Mouse (Mus musculus): Measurements from ENCODE around the gene Cnrip1. TPM values are rescaled to one million over a fixed set of nuclear protein-coding genes. Genes with fewer than 3 reads are reported as not detected.
"Not testable (repeated sequence)": the region's sequence is repeated elsewhere in the genome, so short reads cannot be mapped to it uniquely, and the experiment has no call there.

The Cnrip1 gene
- total RNA-seq (2017), result 3.8 and 5.7 TPM in 2 replicates

GRCm38 (mm10) chr11:17051545-17052475, at the start of gene Cnrip1, which contains the start of gene Plek:
Gene Cnrip1 (plus strand): TSS chr11:17051586.
Gene Plek (minus strand): TSS chr11:17052381.
- ATAC-seq (replicated peaks; ENCODE audit: low read depth, poor library complexity, severe bottlenecking), result peak; percentile 86

GRCm38 (mm10) chr11:17002739-17003373, 48.5 kb upstream of the Cnrip1 start:
- peak; percentile 29 for ATAC-seq (replicated peaks; ENCODE audit: low read depth, poor library complexity, severe bottlenecking)

DNA sequence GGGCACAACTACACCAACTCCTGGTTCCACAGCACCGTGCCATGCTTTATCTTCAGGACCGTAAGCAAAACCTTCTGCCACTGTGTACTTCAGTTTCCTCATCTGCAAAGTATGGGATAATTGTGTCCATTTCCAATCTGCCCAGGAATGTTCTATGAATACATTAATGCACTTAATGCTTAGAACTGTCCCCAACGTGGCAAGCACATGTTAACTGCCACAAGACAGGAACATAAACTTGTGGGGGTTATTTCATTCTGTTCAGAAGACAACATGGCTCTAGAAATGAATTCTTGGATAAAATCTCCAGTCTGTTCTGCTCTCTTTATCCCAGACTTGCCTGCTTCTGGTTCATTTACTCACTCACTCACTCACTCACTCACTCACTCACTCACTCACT, 47.6 kb upstream of the Cnrip1 start:
- no peak for ATAC-seq (replicated peaks; ENCODE audit: low read depth, poor library complexity, severe bottlenecking)

- peak; percentile 65 for ATAC-seq (replicated peaks; ENCODE audit: low read depth, poor library complexity, severe bottlenecking)
These were observed 46.2 kb upstream of the Cnrip1 start for GRCm38 (mm10) chr11:17004899-17005846.

- not testable (repeated sequence) for ATAC-seq (replicated peaks; ENCODE audit: low read depth, poor library complexity, severe bottlenecking)
These were observed 44.9 kb upstream of the Cnrip1 start for GRCm38 (mm10) chr11:17006526-17006925.

DNA sequence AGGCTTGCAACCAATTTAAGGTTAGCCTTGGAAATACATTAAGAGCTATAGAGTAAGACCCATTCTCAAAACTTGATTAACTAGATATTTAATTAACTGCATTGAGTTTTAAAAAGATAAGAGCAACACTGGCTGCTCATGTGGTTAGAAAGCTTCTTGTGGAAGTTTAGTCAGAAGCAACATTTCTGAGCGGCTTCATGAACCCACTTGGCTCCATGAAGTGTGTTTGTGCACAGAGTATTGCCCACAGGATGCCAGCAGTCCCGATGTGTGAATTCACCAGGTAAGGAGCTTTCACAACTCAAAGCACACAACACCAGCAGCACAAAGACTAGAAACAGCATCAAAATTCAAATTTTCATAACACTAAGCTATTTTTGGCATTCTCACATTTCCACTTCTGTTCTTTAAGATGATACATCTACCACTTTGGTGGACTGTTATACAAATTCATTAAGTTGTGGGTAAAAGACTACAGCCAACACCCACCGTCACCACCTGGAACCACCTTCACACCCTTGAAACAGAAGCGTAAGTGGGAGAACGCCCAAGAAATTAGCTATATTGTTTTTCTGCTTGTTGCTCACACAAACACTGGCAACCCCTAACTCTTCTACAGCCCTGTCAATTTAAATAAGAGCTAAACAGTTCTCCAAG, 43.7 kb upstream of the Cnrip1 start:
- ATAC-seq (replicated peaks; ENCODE audit: low read depth, poor library complexity, severe bottlenecking), result no peak

GRCm38 (mm10) chr11:17008498-17008941, 42.9 kb upstream of the Cnrip1 start:
- ATAC-seq (replicated peaks; ENCODE audit: low read depth, poor library complexity, severe bottlenecking), result peak; percentile 74

DNA sequence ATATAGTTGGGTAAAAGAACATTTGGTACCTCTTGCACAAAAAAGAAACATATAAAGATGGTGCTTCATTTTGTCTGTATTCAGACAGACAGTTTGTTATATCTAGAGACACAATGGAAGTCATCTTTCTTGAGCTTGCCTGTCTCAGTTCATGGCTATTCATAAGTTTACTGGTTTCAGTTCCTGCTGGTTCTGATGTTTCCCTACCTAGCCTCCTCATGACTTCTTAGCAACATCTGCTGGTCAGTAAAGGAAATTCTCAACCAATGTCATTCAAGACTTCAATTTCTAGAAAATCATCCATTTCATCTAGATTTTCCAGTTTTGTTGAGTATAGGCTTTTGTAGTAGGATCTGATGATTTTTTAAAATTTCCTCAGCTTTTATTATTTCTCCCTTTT, 38.4 kb upstream of the Cnrip1 start:
- ATAC-seq (replicated peaks; ENCODE audit: low read depth, poor library complexity, severe bottlenecking), result peak; percentile 46; the same call in 1 of the 2 replicates

DNA sequence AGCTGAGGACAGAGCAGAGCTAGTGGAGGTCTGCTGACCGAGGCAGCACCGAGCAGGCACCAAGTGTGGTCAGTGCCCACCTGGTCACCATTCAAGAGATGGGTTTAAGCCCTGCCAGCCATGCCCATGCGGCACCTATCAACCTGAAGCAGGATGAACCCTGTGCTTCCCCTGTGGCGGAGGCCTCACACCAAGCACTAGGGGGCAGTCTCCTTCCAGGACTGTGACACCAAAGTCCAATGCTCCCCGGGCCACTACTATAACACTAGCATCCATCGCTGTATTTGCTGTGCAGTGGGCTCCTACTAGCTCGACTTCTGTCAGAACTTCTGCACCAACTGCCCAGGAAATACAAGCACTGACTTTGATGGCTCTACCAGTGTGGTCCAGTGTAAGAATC, 32.1 kb upstream of the Cnrip1 start:
- peak; percentile 56; the same call in 1 of the 2 replicates for ATAC-seq (replicated peaks; ENCODE audit: low read depth, poor library complexity, severe bottlenecking)

DNA sequence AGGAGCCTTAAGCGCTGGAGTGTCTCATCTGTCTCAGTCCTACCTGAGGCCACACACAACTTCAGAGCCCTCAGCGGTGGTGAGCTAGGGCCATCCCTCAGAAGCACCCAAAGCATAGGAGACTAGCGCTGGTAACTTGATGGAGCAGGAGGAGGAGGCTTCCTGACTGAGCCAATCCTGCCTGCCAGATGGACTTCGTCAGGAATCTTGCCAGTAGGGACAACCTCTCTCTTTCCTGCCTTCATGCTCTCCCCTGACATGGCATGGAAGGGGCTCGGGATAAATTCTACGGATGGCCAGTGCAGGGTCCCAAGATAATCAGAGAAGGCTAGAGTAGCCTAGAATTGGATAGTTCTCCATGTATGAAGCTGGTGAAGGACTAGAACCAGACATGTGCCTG, 28.2 kb upstream of the Cnrip1 start:
- no peak for ATAC-seq (replicated peaks; ENCODE audit: low read depth, poor library complexity, severe bottlenecking)

- 0 out of 2 replicates have a peak, but pooled peaks have one; percentile 43 for ATAC-seq (replicated peaks; ENCODE audit: low read depth, poor library complexity, severe bottlenecking)
These were observed 27.4 kb upstream of the Cnrip1 start for GRCm38 (mm10) chr11:17023984-17024383.

DNA sequence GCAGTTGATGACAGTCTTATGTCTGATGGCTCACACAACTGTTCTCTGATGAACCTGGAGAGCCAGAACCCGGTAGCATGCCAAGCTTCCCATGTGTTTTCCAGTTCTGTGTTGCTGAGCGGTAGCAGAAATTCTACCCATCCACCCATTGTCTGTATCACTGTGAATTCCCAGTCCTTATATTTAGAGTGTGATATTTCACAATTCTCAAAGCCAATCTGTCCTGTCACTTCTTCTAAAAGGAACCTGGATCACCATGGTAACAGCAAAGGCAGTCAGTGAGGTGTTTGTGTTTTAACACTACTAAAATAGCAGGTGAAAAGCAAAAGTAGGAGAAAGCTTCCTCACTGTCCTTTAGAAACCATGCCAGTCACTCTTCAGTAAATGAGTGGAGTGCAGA, 5.6 kb upstream of the Cnrip1 start:
- ATAC-seq (replicated peaks; ENCODE audit: low read depth, poor library complexity, severe bottlenecking), result no peak

DNA sequence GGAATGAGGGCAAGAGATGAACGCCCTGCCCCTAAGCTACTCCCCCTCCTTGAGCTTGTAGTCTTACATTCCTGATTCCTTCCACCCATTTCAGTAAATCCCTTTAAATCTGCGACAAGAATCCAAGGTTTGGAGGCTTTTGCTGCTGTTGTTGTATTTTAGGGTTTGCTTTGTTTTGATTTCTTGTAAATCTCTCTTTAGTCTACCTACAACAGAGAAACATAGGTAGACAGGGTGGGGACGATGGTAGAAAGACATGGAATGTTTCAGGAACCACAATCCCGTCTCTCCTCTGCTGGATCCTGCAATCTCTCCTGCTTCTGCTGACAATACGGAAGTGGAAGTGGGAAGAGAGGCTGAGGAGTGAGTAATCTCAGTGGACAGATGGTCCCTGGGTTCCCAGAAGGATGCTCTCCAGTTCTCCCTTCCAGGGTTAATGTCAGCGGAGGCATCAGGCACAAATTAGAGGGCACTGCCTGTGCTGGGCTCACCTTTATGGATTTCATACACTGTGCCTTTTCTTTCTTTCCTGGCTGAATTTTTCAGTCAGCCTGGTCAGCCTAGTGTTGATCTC, 1.2 kb downstream of the Cnrip1 start:
- ATAC-seq (replicated peaks; ENCODE audit: low read depth, poor library complexity, severe bottlenecking), result no peak

GRCm38 (mm10) chr11:17069360-17069759, 18.0 kb downstream of the Cnrip1 start:
- peak; percentile 94 for ATAC-seq (replicated peaks; ENCODE audit: low read depth, poor library complexity, severe bottlenecking)

DNA sequence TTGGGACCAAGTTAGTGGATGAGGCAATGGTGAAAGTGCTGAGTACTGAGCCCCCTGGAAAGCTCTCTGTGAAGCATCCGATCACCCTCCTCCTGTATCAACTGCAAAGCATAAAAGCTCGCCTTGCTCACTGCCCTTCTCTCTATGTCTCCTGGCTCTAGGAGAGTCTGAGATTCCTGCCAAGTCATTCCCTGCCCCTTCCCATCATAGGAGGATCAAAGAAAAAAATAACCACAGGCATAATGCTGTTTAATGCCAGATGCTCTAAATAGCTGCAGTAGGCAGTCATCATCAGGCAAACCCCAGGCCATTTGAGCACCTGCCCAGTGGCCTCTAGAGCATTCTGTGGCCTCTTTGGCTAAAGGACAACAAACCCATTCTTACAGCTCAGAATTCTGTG, 24.3 kb downstream of the Cnrip1 start:
- ATAC-seq (replicated peaks; ENCODE audit: low read depth, poor library complexity, severe bottlenecking), result no peak

DNA sequence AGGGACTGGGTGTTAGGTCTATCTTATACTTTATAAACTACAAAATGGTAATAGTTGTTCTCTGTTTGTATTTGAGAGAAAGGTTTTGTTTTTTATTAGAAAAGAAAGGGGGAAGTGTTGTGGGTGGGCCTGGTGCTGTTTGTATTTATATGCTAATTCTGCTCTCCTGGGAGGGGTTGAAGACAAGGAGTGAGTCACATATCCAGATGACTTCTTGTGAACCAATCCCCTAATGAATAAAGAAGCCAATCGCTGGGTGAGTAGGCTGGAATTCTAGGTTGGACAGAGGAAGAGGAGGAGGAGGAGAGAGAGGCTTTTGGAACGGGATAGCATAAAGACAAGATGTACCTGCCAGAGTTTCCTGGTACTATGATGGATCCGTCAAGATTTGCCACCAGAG, 30.7 kb downstream of the Cnrip1 start:
- no peak for ATAC-seq (replicated peaks; ENCODE audit: low read depth, poor library complexity, severe bottlenecking)

DNA sequence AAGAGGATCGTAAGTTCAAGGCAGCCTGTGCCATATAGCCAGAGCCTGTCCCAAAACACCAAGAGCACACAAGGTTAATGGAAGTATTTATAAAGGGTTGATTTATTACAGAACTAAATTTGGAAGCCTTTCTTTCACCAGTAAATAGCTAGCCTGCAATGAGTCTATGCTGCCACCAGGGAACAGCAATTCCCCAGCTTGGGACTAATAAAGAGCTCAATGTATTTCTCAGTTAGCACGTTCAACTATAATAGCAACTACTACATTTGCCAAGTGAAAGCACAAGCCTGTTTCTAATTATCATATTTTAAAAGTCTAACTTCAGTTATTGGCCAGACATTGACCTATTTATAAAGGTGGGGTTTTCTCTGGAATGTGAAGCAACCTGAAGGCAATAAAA, 31.6 kb downstream of the Cnrip1 start:
- peak; percentile 88 for ATAC-seq (replicated peaks; ENCODE audit: low read depth, poor library complexity, severe bottlenecking)

GRCm38 (mm10) chr11:17083455-17083854, 32.1 kb downstream of the Cnrip1 start:
- no peak for ATAC-seq (replicated peaks; ENCODE audit: low read depth, poor library complexity, severe bottlenecking)

DNA sequence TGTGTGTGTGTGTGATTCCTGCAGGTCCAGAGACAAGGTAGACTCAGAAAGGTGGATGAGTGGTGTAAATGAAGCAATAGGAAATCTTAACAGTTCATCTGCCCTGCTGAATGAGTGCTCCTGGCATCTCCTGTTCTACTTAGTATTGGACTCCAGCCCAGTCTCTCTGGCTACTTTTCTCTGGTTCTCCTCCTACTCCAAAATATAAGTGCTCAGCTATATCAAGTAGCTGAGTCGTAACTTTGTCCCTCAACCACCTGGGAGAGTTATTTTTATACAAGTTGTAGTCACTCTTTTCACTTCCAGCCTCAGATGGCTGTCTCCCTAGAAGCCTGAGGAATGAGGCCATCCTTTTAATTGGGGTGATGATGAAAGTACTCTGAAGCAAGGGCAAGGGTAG, 32.5 kb downstream of the Cnrip1 start:
- no peak for ATAC-seq (replicated peaks; ENCODE audit: low read depth, poor library complexity, severe bottlenecking)

All from common myeloid progenitor, adult 5-6 weeks (primary cell).